Mouse (Mus musculus): ENCODE results near the gene Cib1. TPM values are rescaled to one million over a fixed set of nuclear protein-coding genes. Genes with fewer than 3 reads are reported as not detected.

Gene Cib1
- polyA plus RNA-seq, 1 experiment from 2014 or later: 165 TPM

- DNase-seq (ENCODE audit: low spot score) (no peak), ATAC-seq (replicated peaks; ENCODE audit: low FRiP score, low read depth) (no peak)
- no peak overlapping the region for H3K27ac ChIP-seq
- no peak overlapping the region for H3K9ac ChIP-seq (ENCODE audit: low read depth, low read length)
- no peaks in the 10 kb centered on the region for H3K36me3 ChIP-seq (ENCODE audit: insufficient read depth, low read length)
- 0 out of 2 replicates have a peak, but pooled peaks cover 5% of the 10 kb centered on the region for H3K4me1 ChIP-seq (replicated peaks; ENCODE audit: insufficient read depth, low read length)
- H3K9me3 ChIP-seq (replicated peaks; ENCODE audit: low read length): no peaks in the 10 kb centered on the region
- no peaks in the 10 kb centered on the region for H3K27me3 ChIP-seq (ENCODE audit: insufficient read depth, low read length)
- no peak overlapping the region for H3K4me2 ChIP-seq (ENCODE audit: low read length)
- TF ChIP-seq CTCF (IDR thresholded peaks at IDR 0.05; ENCODE audit: low read depth): no peak
- 64% methylated on average over 2 of the region's 2 CpGs for WGBS
- H3K4me3 ChIP-seq (replicated peaks; ENCODE audit: low read depth, low read length): no peak overlapping the region
Observed at GRCm38 (mm10) chr7:80257706-80258105, 25.1 kb upstream of the Cib1 start.

DNA sequence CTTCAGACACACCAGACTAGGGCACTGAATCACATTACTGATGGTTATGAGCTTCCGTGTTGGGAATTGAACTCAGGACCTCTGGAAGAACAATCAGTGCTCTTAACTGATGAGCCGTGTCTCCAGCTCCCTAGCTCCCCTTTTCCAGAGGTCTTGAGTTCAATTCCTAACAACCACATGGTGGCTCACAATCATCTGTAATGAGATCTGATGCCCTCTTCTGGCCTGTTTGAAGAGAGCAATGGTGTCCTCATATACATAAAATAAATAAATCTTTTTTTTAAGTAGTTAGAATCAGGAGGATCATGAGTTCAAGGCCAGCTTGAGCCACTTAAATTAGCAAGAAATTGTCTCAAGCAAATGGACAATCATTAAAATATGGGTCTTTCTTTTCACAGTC lies 23.4 kb upstream of the Cib1 start:
- no peak for DNase-seq (ENCODE audit: low spot score)
- Histone ChIP-seq H3K27ac (no peak overlapping the region), H3K27me3 (ENCODE audit: insufficient read depth, low read length) (no peaks in the 10 kb centered on the region), H3K9ac (ENCODE audit: low read depth, low read length) (no peak overlapping the region), H3K4me1 (replicated peaks; ENCODE audit: insufficient read depth, low read length) (no peaks in the 10 kb centered on the region), H3K4me3 (replicated peaks; ENCODE audit: low read depth, low read length) (no peak overlapping the region), H3K9me3 (replicated peaks; ENCODE audit: low read length) (no peaks in the 10 kb centered on the region), H3K36me3 (ENCODE audit: insufficient read depth, low read length) (no peaks in the 10 kb centered on the region), H3K4me2 (ENCODE audit: low read length) (no peak overlapping the region)
- no peak for ATAC-seq (replicated peaks; ENCODE audit: low FRiP score, low read depth)
- TF ChIP-seq CTCF (IDR thresholded peaks at IDR 0.05; ENCODE audit: low read depth): peak; percentile 54
- WGBS: 67% methylated on average over 2 of the region's 2 CpGs

DNA sequence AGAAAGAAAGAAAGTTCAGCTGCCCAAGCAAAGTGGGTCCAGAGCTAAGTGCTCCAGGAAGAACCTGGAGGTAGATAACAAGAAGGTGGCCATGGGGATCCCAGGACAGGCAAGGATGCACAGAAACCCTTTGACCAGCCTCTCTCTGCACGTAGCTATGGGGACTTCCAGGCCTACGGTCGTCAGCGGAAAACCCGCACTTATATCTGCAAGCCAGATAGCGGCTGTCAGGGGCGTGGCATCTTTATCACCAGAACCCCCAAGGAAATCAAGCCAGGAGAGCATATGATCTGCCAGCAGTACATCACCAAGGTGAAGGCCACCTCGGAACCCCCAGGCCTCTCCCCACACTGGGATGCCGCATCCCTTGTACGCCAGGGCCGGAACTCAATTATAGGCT lies 20.3 kb upstream of the Cib1 start:
- H3K27ac ChIP-seq: no peak overlapping the region
- no peak for TF ChIP-seq CTCF (IDR thresholded peaks at IDR 0.05; ENCODE audit: low read depth)
- no peak overlapping the region for H3K4me3 ChIP-seq (replicated peaks; ENCODE audit: low read depth, low read length)
- no peaks in the 10 kb centered on the region for H3K9me3 ChIP-seq (replicated peaks; ENCODE audit: low read length)
- H3K27me3 ChIP-seq (ENCODE audit: insufficient read depth, low read length): no peaks in the 10 kb centered on the region
- no peaks in the 10 kb centered on the region for H3K36me3 ChIP-seq (ENCODE audit: insufficient read depth, low read length)
- WGBS: 87% methylated on average over 11 of the region's 11 CpGs
- H3K4me1 ChIP-seq (replicated peaks; ENCODE audit: insufficient read depth, low read length): no peaks in the 10 kb centered on the region
- ATAC-seq (replicated peaks; ENCODE audit: low FRiP score, low read depth): no peak
- H3K9ac ChIP-seq (ENCODE audit: low read depth, low read length): no peak overlapping the region
- H3K4me2 ChIP-seq (ENCODE audit: low read length): no peak overlapping the region
- DNase-seq (ENCODE audit: low spot score): no peak

- WGBS: 76% methylated on average over 7 of the region's 7 CpGs
- DNase-seq (ENCODE audit: low spot score): no peak
- H3K4me3 ChIP-seq (replicated peaks; ENCODE audit: low read depth, low read length): no peak overlapping the region
- no peak for ATAC-seq (replicated peaks; ENCODE audit: low FRiP score, low read depth)
- no peaks in the 10 kb centered on the region for H3K9me3 ChIP-seq (replicated peaks; ENCODE audit: low read length)
- H3K9ac ChIP-seq (ENCODE audit: low read depth, low read length): no peak overlapping the region
- H3K4me2 ChIP-seq (ENCODE audit: low read length): no peak overlapping the region
- no peaks in the 10 kb centered on the region for H3K27me3 ChIP-seq (ENCODE audit: insufficient read depth, low read length)
- H3K27ac ChIP-seq: no peak overlapping the region
- no peak for TF ChIP-seq CTCF (IDR thresholded peaks at IDR 0.05; ENCODE audit: low read depth)
- H3K36me3 ChIP-seq (ENCODE audit: insufficient read depth, low read length): no peaks in the 10 kb centered on the region
- H3K4me1 ChIP-seq (replicated peaks; ENCODE audit: insufficient read depth, low read length): no peaks in the 10 kb centered on the region
Observed at GRCm38 (mm10) chr7:80252437-80252836, 19.8 kb upstream of the Cib1 start.

GRCm38 (mm10) chr7:80246859-80247258 lies 14.2 kb upstream of the Cib1 start:
- Histone ChIP-seq H3K9ac (ENCODE audit: low read depth, low read length) (no peak overlapping the region), H3K36me3 (ENCODE audit: insufficient read depth, low read length) (no peaks in the 10 kb centered on the region), H3K27ac (peak overlapping the region; percentile 63; the same call in 1 of the 2 replicates), H3K4me1 (replicated peaks; ENCODE audit: insufficient read depth, low read length) (no peaks in the 10 kb centered on the region), H3K4me3 (replicated peaks; ENCODE audit: low read depth, low read length) (peak overlapping the region; percentile 59), H3K27me3 (ENCODE audit: insufficient read depth, low read length) (no peaks in the 10 kb centered on the region), H3K4me2 (ENCODE audit: low read length) (peak overlapping the region; percentile 67), H3K9me3 (replicated peaks; ENCODE audit: low read length) (no peaks in the 10 kb centered on the region)
- 57% methylated on average over 7 of the region's 7 CpGs for WGBS
- DNase-seq (ENCODE audit: low spot score) (no peak), ATAC-seq (replicated peaks; ENCODE audit: low FRiP score, low read depth) (no peak)
- no peak for TF ChIP-seq CTCF (IDR thresholded peaks at IDR 0.05; ENCODE audit: low read depth)

- WGBS: 1% methylated on average over 48 of the region's 48 CpGs
- Histone ChIP-seq H3K36me3 (ENCODE audit: insufficient read depth, low read length) (no peaks in the 10 kb centered on the region), H3K27ac (peak within 1 kb of the TSS; percentile 63), H3K4me3 (replicated peaks; ENCODE audit: low read depth, low read length) (peak within 1 kb of the TSS; percentile 59), H3K27me3 (ENCODE audit: insufficient read depth, low read length) (no peaks in the 10 kb centered on the region), H3K9ac (ENCODE audit: low read depth, low read length) (peak within 1 kb of the TSS; percentile 64), H3K4me1 (replicated peaks; ENCODE audit: insufficient read depth, low read length) (no peaks in the 10 kb centered on the region), H3K4me2 (ENCODE audit: low read length) (peak within 1 kb of the TSS; percentile 67), H3K9me3 (replicated peaks; ENCODE audit: low read length) (no peaks in the 10 kb centered on the region)
- peak; percentile 67 for TF ChIP-seq CTCF (IDR thresholded peaks at IDR 0.05; ENCODE audit: low read depth)
- DNase-seq (ENCODE audit: low spot score) (peak; percentile 100), ATAC-seq (replicated peaks; ENCODE audit: low FRiP score, low read depth) (peak; percentile 97)
Observed at GRCm38 (mm10) chr7:80246148-80246721, 13.6 kb upstream of the Cib1 start, which contains the start of gene Ttll13. Gene Ttll13 (plus strand): TSS chr7:80246376.

DNA sequence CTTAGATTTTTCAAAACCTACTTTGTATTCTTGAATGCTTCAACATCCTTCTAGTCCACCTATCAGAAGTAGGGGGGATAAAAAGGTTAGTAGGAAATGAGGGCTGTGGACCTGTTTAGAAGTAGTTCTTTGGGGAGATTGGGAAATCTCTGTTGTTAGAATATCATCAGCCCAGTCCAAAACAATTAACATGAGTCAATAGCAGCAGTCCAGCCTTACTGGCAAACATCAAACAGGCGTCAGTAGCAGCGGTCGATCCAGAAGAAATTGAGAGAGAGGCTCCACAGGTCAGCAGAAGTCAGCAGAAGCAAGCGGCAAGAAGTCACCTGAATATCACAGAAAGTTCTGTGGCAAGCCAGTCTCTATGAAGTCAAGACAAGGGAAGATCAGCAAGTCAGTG lies 12.2 kb upstream of the Cib1 start:
- DNase-seq (ENCODE audit: low spot score) (no peak), ATAC-seq (replicated peaks; ENCODE audit: low FRiP score, low read depth) (no peak)
- 95% methylated on average over 4 of the region's 4 CpGs for WGBS
- Histone ChIP-seq H3K27ac (no peak overlapping the region), H3K4me1 (replicated peaks; ENCODE audit: insufficient read depth, low read length) (no peaks in the 10 kb centered on the region), H3K36me3 (ENCODE audit: insufficient read depth, low read length) (0 out of 2 replicates have a peak, but pooled peaks cover 6% of the 10 kb centered on the region), H3K9ac (ENCODE audit: low read depth, low read length) (no peak overlapping the region), H3K9me3 (replicated peaks; ENCODE audit: low read length) (no peaks in the 10 kb centered on the region), H3K4me2 (ENCODE audit: low read length) (no peak overlapping the region), H3K27me3 (ENCODE audit: insufficient read depth, low read length) (no peaks in the 10 kb centered on the region), H3K4me3 (replicated peaks; ENCODE audit: low read depth, low read length) (no peak overlapping the region)
- TF ChIP-seq CTCF (IDR thresholded peaks at IDR 0.05; ENCODE audit: low read depth): no peak
